Mouse (Mus musculus) E14TG2a.4 (cell line): Measurements from ENCODE around the gene Dchs1.
"Not testable (repeated sequence)": the region's sequence is repeated elsewhere in the genome, so short reads cannot be mapped to it uniquely, and the experiment has no call there.

Experiments
- CTCF ChIP-seq: conservative IDR thresholded peaks from 2 replicates; pipeline ENCODE4 v1.5.1; 2014; ENCODE audit warnings: low read length
- POU5F1 ChIP-seq: IDR thresholded peaks from 2 replicates; pipeline ENCODE4 v1.6.1; 2014; ENCODE audit warnings: low read length, borderline replicate concordance

DNA sequence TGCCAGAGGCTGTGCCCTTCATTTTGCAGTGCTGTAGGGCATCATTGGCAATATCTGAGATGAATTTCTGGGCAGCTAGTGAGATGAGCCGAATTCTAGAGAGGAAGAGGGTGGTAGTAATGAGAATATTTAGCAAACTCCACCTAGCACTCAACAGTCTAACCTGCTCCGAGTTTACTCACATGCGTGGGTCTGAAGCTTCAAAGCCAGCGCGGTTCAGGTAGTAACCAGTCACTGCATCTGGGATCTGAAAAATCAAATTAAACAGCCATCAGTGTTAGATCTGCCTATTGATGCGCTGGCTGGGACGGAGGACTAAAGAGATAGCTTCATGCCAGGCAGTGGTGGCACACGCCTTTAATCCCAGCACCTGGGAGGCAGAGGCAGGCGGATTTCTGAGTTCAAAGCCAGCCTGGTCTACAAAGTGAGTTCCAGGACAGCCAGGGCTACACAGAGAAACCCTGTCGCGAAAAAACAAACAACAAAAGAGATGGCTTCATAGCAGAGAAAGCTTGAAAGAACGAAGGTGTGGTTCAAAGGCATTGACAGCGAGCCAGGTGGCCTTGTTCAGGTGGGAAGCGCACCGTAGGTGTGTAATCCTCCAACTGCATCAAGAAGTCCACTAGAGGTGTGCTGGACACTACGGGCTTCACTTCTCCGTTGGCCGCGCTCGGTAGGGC is 44.1 kb downstream of the Dchs1 start:
- TF ChIP-seq POU5F1, CTCF: not testable (repeated sequence)
